Mouse (Mus musculus) kidney, embryonic 14.5 days (tissue): ENCODE measurements at regions not wholly inside any gene's neighbourhood (a gene's known extent, or its start where the extent isn't known, plus 50 kb on each side); places are given as distances from the start of the nearest gene placed in this dataset.

ENCODE experiments used
- ATAC-seq: fragments of 200-750 bp; cut with Nextera tagmentation; 2 replicates; pipeline ENCODE4 v1.8.0; 2017; ENCODE audit warnings: moderate number of reproducible peaks, mild to moderate bottlenecking, moderate TSS enrichment, moderate library complexity; ENCODE audit not compliant: low FRiP score, low TSS enrichment
- H3K27ac ChIP-seq: fragments of 300-500 bp; sonication (generic); 2 replicates; pipeline ENCODE4 v1.5.1; 2014; ENCODE audit warnings: low read depth, mild to moderate bottlenecking, low read length, moderate library complexity, mixed read lengths
- H3K27me3 ChIP-seq: fragments of 300-500 bp; sonication (generic); 2 replicates; pipeline ENCODE4 v1.6.1; 2014; ENCODE audit warnings: mild to moderate bottlenecking, low read length; ENCODE audit not compliant: control insufficient read depth, insufficient read depth
- H3K36me3 ChIP-seq: fragments of 300-500 bp; sonication (generic); 2 replicates; pipeline ENCODE4 v1.6.1; 2014; ENCODE audit warnings: low read length, mixed read lengths; ENCODE audit not compliant: control insufficient read depth, insufficient read depth
- H3K4me1 ChIP-seq: fragments of 300-500 bp; sonication (generic); 2 replicates; pipeline ENCODE4 v1.6.1; 2014; ENCODE audit warnings: low read length, mixed read lengths; ENCODE audit not compliant: control insufficient read depth, insufficient read depth
- H3K4me2 ChIP-seq: fragments of 300-500 bp; sonication (generic); replicated peaks from 2 replicates; pipeline ENCODE4 v1.6.1; 2014; ENCODE audit warnings: low read depth, mild to moderate bottlenecking, low read length
- H3K4me3 ChIP-seq: fragments of 300-500 bp; sonication (generic); 2 replicates; pipeline ENCODE4 v1.5.1; 2014; ENCODE audit warnings: mild to moderate bottlenecking, low read length
- H3K9ac ChIP-seq: fragments of 300-500 bp; sonication (generic); 2 replicates; pipeline ENCODE4 v1.6.1; 2014; ENCODE audit warnings: low read depth, mild to moderate bottlenecking, low read length, moderate library complexity
- H3K9me3 ChIP-seq: fragments of 300-500 bp; sonication (generic); 2 replicates; pipeline ENCODE4 v1.6.1; 2016; ENCODE audit warnings: low read length; ENCODE audit not compliant: control insufficient read depth
- WGBS: fragments of 180-500 bp; shearing (Covaris S2); extraction: QIAGEN DNeasy Blood & Tissue Kit; methylation state at CpG from one replicate; pipeline ENCODE4 v1.1.7; 2014; 5-methylcytosine and 5-hydroxymethylcytosine counted together

DNA sequence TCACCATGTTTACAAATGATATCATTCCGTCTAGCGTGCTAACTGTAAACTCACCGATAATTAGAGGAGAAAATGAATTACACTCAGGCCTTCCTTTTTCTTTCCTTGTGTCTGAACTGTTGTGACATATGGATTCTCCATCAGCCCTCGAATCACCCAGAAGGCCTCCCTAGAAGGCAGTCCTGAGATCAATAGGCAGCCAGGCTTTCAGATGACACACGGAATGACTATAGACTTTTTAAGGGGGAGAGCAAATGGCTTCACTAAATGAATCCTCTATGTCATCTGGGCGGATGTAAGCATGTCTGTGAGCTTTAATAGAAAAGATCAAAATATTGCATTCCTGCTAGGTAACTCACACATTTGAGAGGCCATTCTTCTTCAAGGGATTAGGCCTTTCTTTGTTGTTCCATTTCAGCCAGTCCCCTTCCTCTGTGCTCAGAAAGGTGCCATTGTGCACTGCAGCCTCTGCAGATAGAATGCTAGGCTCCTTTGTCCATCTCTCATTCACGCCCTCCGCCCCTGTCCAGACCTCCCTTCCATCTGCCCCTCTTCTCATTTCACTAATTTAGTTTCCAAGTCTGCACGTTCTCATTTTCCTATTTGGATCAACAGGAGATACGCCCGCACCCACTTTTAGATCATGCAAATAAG lies 797.1 kb downstream of the Epha4 start:
- Histone ChIP-seq H3K4me2 (no peak overlapping the region), H3K9ac (no peak overlapping the region), H3K27ac (no peak overlapping the region), H3K4me3 (no peak overlapping the region), H3K27me3 (no peaks in the 10 kb centered on the region), H3K4me1 (no peaks in the 10 kb centered on the region), H3K36me3 (no peaks in the 10 kb centered on the region), H3K9me3 (no peaks in the 10 kb centered on the region)
- WGBS: 70% methylated on average over 11 of the region's 11 CpGs
- ATAC-seq: no peak

GRCm38 (mm10) chr1:76724453-76724852 lies 790.4 kb downstream of the Epha4 start:
- no peak for ATAC-seq
- Histone ChIP-seq H3K4me2 (no peak overlapping the region), H3K36me3 (no peaks in the 10 kb centered on the region), H3K4me3 (no peak overlapping the region), H3K9me3 (no peaks in the 10 kb centered on the region), H3K4me1 (no peaks in the 10 kb centered on the region), H3K27ac (no peak overlapping the region), H3K27me3 (no peaks in the 10 kb centered on the region), H3K9ac (no peak overlapping the region)
- WGBS: 78% methylated on average over 3 of the region's 3 CpGs

DNA sequence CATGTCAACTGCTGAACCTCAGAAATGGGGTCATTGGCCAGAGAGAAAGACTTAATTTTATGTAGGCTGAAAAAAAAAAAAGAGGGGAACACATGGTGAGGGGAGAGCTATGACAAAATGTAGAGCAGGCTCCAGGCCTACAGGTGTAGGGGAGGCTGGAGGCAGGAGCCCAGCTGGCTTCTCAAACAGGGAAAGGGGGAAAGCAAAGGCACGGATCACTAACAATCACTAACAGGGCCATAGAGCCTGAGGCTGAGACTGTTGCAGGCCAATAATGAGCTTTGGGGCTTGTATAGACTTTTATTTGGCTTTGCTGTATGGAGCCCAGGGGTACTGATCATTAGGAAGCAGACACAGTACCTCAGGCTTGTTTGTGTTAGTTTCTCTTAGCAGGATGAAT lies 777.9 kb downstream of the Epha4 start:
- H3K4me3 ChIP-seq: no peak overlapping the region
- no peaks in the 10 kb centered on the region for H3K27me3 ChIP-seq
- H3K9me3 ChIP-seq: no peaks in the 10 kb centered on the region
- H3K9ac ChIP-seq: no peak overlapping the region
- H3K36me3 ChIP-seq: no peaks in the 10 kb centered on the region
- no peaks in the 10 kb centered on the region for H3K4me1 ChIP-seq
- 35% methylated on average over 1 of the region's 1 CpGs for WGBS
- H3K27ac ChIP-seq: no peak overlapping the region
- ATAC-seq: no peak
- H3K4me2 ChIP-seq: no peak overlapping the region

DNA sequence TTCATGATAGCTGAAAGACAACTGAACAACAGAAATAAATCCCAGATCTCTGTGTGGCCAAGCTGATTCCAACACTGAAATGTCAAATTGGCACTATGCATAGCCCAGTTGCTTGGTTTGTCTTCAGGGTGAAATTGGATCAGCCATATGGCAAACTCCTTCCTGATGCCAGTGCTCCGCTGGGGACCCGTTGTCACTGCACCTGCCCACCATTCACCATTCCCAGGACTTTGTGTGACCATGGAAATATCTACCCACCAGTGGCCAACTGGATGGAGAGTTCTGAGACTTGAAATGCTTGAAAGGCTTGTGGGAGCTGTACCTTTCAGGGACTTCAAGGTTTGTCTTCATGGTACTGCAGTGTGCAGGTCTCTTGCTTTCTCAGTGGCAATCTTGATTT lies 777.2 kb downstream of the Epha4 start:
- Histone ChIP-seq H3K4me1 (no peaks in the 10 kb centered on the region), H3K9ac (no peak overlapping the region), H3K36me3 (no peaks in the 10 kb centered on the region), H3K27ac (no peak overlapping the region), H3K4me3 (no peak overlapping the region), H3K9me3 (no peaks in the 10 kb centered on the region), H3K4me2 (no peak overlapping the region), H3K27me3 (no peaks in the 10 kb centered on the region)
- WGBS: 85% methylated on average over 2 of the region's 2 CpGs
- no peak for ATAC-seq

DNA sequence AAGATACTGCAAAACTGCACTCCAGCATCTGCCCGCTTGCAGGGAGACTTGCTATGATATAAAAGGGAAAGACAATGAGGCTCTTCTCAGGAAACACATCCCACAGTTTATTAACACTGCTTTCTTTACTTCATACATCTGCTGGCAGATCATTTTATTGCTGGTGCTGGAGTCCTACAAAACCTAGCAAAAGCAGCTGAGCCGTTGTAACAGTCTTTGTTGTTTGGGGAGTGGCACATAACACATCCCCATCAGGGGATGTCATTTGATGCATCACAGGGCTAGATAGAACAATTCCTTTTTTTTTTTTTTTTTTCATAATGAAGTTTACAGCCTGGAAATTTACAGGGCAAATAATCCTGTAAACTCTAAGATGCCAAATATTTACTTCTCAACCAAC lies 742.2 kb downstream of the Epha4 start:
- H3K27ac ChIP-seq: no peak overlapping the region

GRCm38 (mm10) chr1:76786871-76787270 lies 728.0 kb downstream of the Epha4 start:
- no peak overlapping the region for H3K4me2 ChIP-seq
- no peak overlapping the region for H3K9ac ChIP-seq
- H3K27me3 ChIP-seq: no peaks in the 10 kb centered on the region
- H3K36me3 ChIP-seq: no peaks in the 10 kb centered on the region
- no peaks in the 10 kb centered on the region for H3K9me3 ChIP-seq
- H3K27ac ChIP-seq: no peak overlapping the region
- H3K4me1 ChIP-seq: no peaks in the 10 kb centered on the region
- 91% methylated on average over 2 of the region's 2 CpGs for WGBS
- H3K4me3 ChIP-seq: no peak overlapping the region
- ATAC-seq: no peak

More for the DNA sequence above, 742.2 kb downstream of the Epha4 start:
- no peaks in the 10 kb centered on the region for H3K36me3 ChIP-seq
- no peaks in the 10 kb centered on the region for H3K27me3 ChIP-seq
- no peak overlapping the region for H3K9ac ChIP-seq
- H3K4me2 ChIP-seq: no peak overlapping the region
- H3K4me1 ChIP-seq: no peaks in the 10 kb centered on the region
- H3K4me3 ChIP-seq: no peak overlapping the region
- H3K9me3 ChIP-seq: no peaks in the 10 kb centered on the region
- WGBS: 79% methylated on average over 2 of the region's 2 CpGs
- no peak for ATAC-seq

GRCm38 (mm10) chr1:76793438-76793837 lies 721.5 kb downstream of the Epha4 start:
- no peaks in the 10 kb centered on the region for H3K36me3 ChIP-seq
- H3K4me1 ChIP-seq: no peaks in the 10 kb centered on the region
- WGBS: 91% methylated on average over 2 of the region's 2 CpGs
- no peak overlapping the region for H3K4me3 ChIP-seq
- no peak for ATAC-seq
- no peaks in the 10 kb centered on the region for H3K9me3 ChIP-seq
- H3K27me3 ChIP-seq: no peaks in the 10 kb centered on the region
- H3K4me2 ChIP-seq: no peak overlapping the region
- no peak overlapping the region for H3K27ac ChIP-seq
- H3K9ac ChIP-seq: no peak overlapping the region

- no peaks in the 10 kb centered on the region for H3K36me3 ChIP-seq
- H3K27me3 ChIP-seq: no peaks in the 10 kb centered on the region
- WGBS: 93% methylated on average over 1 of the region's 1 CpGs
- no peaks in the 10 kb centered on the region for H3K4me1 ChIP-seq
- no peak overlapping the region for H3K9ac ChIP-seq
- no peak for ATAC-seq
- H3K9me3 ChIP-seq: no peaks in the 10 kb centered on the region
- no peak overlapping the region for H3K4me3 ChIP-seq
- H3K4me2 ChIP-seq: no peak overlapping the region
- no peak overlapping the region for H3K27ac ChIP-seq
Measured at GRCm38 (mm10) chr1:76819906-76820305, 695.0 kb downstream of the Epha4 start.

GRCm38 (mm10) chr1:76821610-76822009 lies 693.3 kb downstream of the Epha4 start:
- ATAC-seq: no peak
- no peaks in the 10 kb centered on the region for H3K4me1 ChIP-seq
- 78% methylated on average over 3 of the region's 3 CpGs for WGBS

More at GRCm38 (mm10) chr1:76821610-76822009, 693.3 kb downstream of the Epha4 start:
- Histone ChIP-seq H3K36me3 (no peaks in the 10 kb centered on the region), H3K9ac (no peak overlapping the region), H3K4me2 (no peak overlapping the region), H3K27ac (no peak overlapping the region), H3K27me3 (no peaks in the 10 kb centered on the region), H3K9me3 (no peaks in the 10 kb centered on the region), H3K4me3 (no peak overlapping the region)
